Comparison of ENCODE assay signal across 11 mouse cellular contexts in genomic region chrX:145490417-145490816, GRCm38 (mm10).
"Had no signal": no experiment of that assay in that cellular context is flagged by ENCODE, and none has a peak within 500 bp of the region (broad histone marks: within the 10 kb centered on the region; RNA-seq: fewer than 3 reads in every experiment).

No protein-coding gene starts in this region.

- H3K4me1 ChIP-seq: limb, embryonic 12.5 days; midbrain, embryonic 12.5 days had no signal

- H3K27ac ChIP-seq: limb, embryonic 12.5 days; midbrain, embryonic 12.5 days had no signal

- DNase-seq: kidney, adult 18-20 months; kidney, postnatal 14 days; layer of hippocampus, postnatal 36 days; lung, adult 18-20 months; right cerebral cortex, adult 18-20 months; right cerebral cortex, postnatal 25 days; thymus, adult 18-20 months; thymus, postnatal 14 days had no signal

- H3K4me3 ChIP-seq: limb, embryonic 12.5 days; midbrain, embryonic 12.5 days had no signal

- H3K36me3 ChIP-seq: midbrain, embryonic 12.5 days had no signal

- H3K4me2 ChIP-seq: limb, embryonic 12.5 days; midbrain, embryonic 12.5 days had no signal

- ATAC-seq: midbrain, embryonic 16.5 days had no signal

- H3K27me3 ChIP-seq: limb, embryonic 12.5 days; midbrain, embryonic 12.5 days had no signal

- H3K9ac ChIP-seq: limb, embryonic 12.5 days; midbrain, embryonic 12.5 days had no signal

- H3K9me3 ChIP-seq: limb, embryonic 12.5 days; midbrain, embryonic 12.5 days had no signal
